Mouse (Mus musculus) E14TG2a.4 (cell line): ENCODE results near the gene Nrip1.

Experiments used
- CTCF ChIP-seq: conservative IDR thresholded peaks from 2 replicates; pipeline ENCODE4 v1.5.1; 2014; ENCODE audit warnings: low read length
- POU5F1 ChIP-seq: IDR thresholded peaks from 2 replicates; pipeline ENCODE4 v1.6.1; 2014; ENCODE audit warnings: low read length, borderline replicate concordance

GRCm38 (mm10) chr16:76347719-76348421, 25.8 kb downstream of the Nrip1 start:
- no peak for TF ChIP-seq CTCF
- TF ChIP-seq POU5F1 = no peak
